Mouse (Mus musculus) layer of hippocampus, adult 8-10 months (tissue): ENCODE measurements around the gene Macrod2. TPM values are rescaled to one million over a fixed set of nuclear protein-coding genes. Genes with fewer than 3 reads are reported as not detected.

Experiments
- DNase-seq, 2 experiments: peaks; one replicate each; pipeline ENCODE4 v3.0.0; 2022; ENCODE audit warnings: low spot score in 2 of 2
- total RNA-seq, 4 experiments: library from RNA; stranded (reverse); gene quantifications; 2 replicates each; pipeline ENCODE4 v1.2.4; 2022

Macrod2 gene
- total RNA-seq, 4 experiments from 2014 or later, result 48.3 to 54.4 (median 52.3) TPM

DNA sequence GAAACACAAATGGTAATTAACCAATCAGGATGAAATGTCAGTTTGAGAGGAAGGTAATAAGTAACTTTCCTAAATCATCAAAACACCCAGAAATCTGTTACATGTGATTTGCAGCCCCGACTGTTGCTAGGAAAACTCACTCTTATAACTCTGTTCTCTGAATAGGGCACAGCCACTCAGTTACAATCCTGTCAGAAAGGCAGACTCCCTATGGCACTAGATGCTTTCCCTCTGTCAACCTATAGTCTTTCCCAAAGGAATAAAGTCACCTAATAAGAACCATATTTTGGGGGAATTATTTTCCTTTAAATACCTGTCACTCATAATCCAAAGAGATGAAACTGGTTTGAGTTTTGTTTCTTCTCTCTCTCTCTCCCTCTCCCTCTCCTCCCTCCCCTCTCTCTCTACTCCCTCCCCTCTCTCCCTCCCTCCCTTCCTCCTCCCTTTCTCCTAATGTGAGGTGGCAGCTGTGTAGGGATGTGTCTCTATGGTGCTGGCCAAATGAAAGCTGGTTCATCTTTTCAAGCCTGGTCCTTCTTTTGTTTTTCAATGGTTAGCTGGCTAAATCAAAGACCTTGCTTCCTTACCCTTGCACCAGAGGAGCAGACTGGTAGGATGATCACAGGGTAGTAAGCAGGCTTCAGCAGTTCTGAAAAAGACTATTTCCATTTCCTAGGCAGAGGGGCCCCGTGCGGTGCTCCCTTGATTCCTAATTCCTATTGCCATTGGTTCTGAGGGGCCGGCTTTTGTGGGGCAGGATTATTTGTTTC is 661.8 kb downstream of the Macrod2 start:
- no peak for DNase-seq

- DNase-seq, result no peak
Measured at GRCm38 (mm10) chr2:141057455-141057833, 662.3 kb downstream of the Macrod2 start.

DNA sequence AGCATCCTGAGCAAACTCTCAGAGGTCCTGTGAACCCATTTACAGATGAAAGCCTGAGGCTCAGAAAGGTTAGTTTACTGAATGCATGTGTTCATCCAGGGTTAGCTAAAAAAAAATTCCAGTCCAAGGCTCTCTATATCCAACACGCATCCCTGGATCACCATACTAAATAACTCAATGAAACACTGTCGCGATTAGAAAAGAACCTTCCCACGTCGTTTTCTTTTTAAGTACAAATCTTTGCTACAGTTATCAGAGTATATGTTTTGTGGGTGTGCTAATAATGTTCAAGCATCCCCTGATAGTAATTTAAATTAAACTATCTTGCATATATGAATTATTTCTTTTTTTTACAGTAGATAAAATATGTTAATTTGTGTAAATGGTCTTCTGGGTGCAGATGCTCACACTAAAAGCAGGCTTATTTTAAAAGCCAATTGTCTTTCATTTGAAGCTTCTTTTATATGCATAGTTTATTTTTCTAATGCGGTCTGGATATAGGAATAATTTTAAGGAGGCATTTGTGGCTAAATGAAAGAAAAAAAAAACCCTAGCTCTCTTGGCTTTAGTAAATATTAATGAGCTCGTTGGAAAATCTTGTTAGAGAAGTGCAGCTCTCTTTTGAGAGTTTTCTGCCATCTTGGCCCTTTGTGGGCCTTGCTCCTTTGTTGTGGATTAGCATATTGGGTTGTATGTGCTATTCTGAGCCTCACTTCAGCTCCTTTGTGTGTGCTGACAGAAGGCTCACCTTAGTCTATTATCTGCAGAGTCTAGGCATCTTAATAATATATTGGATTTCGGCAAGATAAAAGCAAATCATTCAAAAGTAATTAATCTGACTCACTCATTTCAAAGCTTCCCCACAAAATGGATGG is 679.1 kb downstream of the Macrod2 start:
- DNase-seq, result no peak

- no peak for DNase-seq
Measured at GRCm38 (mm10) chr2:141078221-141078620, 683.1 kb downstream of the Macrod2 start.

- DNase-seq, result peak in 1 of 2 experiments; percentile 5
Measured at GRCm38 (mm10) chr2:141091320-141091719, 696.2 kb downstream of the Macrod2 start.

DNA sequence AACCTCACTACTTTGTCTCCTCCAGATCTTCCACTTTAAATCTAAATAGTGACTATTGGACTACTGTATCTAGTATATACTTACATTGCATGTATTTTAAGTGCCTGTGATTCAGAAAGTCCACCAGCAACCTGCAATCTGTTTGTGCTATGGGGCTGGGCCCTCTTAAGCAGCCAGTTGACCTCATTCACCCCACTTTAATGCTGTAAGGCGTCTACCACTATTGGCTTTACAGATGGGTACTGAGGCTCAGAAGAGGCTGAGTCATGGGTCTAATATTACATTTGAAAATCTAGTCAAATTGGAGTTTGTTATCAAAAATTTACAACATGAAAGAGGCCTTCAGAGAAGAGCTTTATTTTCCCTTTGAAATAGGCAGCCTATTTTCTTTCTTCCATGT is 722.5 kb downstream of the Macrod2 start:
- DNase-seq, result no peak

DNA sequence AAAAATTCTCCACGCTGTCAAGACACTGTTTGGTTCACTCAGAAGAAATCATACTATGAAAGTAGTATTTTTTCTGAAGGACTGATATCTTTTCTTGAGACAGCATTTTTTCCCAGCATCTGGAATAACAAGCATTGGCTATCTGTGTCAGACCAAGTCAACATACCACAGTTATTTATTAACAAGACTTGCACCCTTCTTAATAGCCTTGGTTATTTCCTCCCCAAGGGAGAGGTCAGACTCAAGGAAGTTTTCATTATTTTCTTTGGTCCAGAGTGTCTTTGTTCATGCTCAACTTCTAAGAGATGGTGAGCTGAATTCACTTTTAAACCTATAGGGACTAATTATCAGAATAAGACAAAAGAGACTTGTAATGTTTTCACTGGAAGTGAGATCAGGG is 728.8 kb downstream of the Macrod2 start:
- no peak for DNase-seq

GRCm38 (mm10) chr2:141125638-141126037 is 730.5 kb downstream of the Macrod2 start:
- DNase-seq, result no peak

DNA sequence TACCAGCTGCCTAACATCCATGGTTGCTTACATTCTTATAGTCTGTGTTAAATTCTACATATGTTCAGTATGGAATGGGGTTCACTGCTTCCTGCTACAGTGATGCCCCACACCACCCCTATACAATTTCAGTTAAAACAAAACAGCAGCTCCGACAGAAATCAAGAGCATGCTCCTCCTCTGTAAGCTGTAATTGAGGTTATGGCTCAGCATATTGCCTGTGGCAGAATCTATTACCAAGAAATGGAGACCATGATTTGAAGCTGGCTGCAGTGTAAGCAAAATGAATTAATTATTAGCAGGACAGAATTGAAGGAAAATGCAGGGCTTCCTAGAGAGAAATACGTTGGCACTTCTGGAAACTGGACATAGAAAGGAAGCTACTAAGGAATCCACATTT is 747.2 kb downstream of the Macrod2 start:
- DNase-seq, result no peak

GRCm38 (mm10) chr2:141152011-141152772 is 757.1 kb downstream of the Macrod2 start:
- peak in 1 of 2 experiments; percentile 7 for DNase-seq

DNA sequence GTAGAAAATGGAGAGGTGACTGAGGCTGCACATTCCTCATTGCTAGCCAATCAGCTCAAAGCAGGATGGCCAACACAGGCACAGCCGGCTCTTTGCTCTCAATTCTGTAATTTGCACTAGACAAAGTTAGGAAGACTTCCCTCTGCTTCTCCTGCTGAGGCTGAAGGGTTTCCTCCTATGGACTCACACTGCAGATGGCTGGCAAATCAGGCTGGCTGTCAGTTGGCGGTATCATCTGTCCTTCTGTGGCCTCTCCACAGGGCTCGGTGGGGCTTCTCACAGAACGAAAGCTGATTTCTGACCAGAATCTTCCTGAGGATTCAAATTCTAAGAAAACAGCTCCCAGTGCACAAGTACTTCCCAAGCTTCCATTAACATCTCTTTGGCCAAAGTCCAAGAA is 760.9 kb downstream of the Macrod2 start:
- DNase-seq, result no peak

- no peak for DNase-seq
Measured at GRCm38 (mm10) chr2:141156979-141157593, 762.0 kb downstream of the Macrod2 start.

DNA sequence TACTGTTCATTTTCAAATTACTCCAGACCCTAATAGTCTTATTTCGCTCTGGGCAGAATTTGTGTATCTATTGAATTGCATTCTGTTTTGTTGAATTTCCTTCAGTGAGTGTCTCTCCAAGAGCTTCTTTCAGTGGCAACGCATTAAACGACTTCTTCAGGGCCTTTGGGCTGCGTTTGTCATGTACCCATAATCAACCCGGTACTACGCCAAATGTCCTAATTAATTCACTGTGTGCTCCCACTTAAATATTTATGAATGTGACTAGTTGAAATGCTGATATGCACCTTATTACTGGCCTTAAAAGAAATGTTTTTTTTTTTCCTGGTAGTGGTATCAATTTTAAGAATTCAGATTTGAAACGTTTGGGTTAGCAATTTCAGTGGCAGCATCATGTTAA is 763.1 kb downstream of the Macrod2 start:
- DNase-seq, result no peak

DNA sequence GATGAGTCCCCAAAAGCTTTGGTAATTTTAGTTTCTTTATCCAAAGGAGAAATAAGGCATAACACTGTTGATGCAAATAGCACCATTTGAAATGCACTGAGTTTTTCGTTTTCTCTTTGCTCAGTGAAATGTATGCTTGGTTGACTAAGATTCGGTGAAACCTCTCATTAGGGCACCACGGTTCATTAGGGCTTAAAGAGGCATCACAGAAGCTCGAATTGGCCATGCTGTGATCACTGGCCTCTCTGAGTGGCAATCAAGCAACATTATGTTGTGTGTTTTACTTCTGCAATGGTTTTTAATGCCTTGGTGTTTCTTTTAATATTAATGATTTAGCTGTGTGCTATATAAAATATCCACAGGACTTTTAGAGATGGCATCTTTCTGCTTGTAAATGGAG is 768.8 kb downstream of the Macrod2 start:
- DNase-seq, result no peak

GRCm38 (mm10) chr2:141169586-141169985 is 774.5 kb downstream of the Macrod2 start:
- no peak for DNase-seq

DNA sequence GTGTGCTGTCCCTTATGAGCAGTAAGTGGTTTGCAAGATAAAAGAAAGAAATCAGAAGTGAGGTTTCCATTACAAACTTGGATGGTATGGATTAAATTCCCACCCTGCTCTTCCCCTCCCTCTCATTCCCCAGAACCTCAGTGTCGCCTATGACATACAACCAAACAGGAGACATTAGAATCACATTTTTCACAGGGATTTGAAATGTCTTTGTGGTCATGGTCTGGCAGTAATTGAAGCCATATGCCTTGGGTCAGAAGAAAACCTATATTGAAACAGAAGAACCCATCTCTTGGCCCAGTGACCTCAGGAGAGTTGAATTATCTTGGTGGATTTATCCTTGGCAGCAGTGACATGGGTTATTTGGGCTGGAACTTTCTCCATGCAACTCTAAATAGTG is 778.1 kb downstream of the Macrod2 start:
- no peak for DNase-seq

GRCm38 (mm10) chr2:141173607-141174006 is 778.5 kb downstream of the Macrod2 start:
- no peak for DNase-seq

DNA sequence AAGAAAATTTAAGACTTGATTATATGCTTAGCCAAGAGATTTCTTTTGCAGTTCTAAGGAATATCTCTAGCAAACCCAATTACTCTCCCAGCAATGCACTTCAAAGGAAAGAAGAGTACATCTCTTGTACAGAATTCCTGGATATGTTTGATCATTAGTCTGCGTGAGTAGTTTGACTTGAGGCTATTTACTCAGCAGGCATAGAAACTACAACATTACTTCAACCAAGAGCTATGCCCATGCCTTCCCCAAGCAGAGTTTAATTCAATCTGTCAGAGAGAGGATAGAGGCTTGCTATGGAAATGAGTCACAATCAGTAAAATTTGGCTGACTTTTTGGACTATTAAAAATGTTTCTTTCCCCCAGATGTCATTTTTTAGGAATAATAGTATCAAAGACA is 785.5 kb downstream of the Macrod2 start:
- no peak for DNase-seq

DNA sequence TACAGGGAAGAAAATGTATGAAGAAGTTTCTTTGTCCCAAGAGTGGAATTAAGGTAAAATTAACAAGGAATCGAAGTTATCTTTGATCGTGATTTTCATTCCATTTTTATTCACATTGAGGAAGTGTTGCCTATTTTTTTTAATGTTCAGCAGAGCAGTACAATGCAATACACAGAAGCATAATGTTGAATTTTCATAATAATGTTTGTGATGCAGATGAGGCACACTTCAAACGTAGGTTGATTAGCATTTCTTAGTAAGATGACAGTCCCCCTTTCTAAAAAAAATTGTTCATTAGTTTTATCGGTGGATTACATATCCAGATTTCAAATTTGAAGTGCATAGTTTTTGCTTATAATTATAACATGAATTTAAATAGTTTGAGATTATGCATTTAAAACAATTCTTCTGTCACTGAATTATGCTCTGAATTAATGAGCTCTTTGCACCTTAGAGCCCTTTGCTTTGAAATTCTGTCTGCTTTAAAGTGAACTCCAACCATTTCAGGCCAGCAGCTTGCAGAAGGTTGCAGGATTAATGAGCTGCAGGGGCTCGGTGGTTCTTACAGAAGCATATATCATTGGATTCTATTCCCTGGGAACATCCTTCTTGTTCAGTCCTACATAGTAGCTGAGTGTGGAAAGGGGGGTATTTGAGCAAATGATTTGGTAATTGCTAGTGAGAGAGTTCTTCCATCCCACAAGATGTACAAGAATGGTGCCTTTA is 787.1 kb downstream of the Macrod2 start:
- no peak for DNase-seq

- DNase-seq, result no peak
Measured at GRCm38 (mm10) chr2:141194476-141194875, 799.4 kb downstream of the Macrod2 start.

DNA sequence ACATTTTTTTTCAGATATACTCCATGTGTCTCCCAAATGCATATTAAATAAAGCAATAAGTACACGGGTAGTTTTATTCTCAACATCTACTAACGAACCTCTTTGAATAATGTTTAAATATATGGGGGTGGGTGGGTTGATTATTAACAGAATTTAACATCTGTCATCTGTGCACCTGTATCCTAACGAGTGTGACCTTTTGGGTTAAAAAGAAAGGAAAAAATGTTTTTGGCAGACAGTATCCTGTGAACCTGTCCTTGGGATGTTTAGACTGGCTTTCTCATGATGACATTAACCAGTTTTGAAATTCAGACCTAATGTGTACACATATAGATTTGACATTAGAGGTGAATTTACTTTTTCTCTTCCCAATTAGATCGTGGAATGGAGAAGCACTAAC is 805.4 kb downstream of the Macrod2 start:
- DNase-seq, result no peak
